Mouse (Mus musculus) hindbrain, postnatal 0 days (tissue): ENCODE measurements around the gene Klhl32. TPM values are rescaled to one million over a fixed set of nuclear protein-coding genes. Genes with fewer than 3 reads are reported as not detected.
A peak's percentile ranks its signal among the peaks of the same experiment; 100 is the strongest.

Source experiments
- ATAC-seq: fragments of 200-750 bp; cut with Nextera tagmentation; 2 replicates; pipeline ENCODE4 v1.8.0; 2017; ENCODE audit warnings: mild to moderate bottlenecking, moderate TSS enrichment, moderate library complexity
- DNase-seq: peaks from one replicate; pipeline ENCODE4 v3.0.0-alpha.2; 2015; ENCODE audit warnings: low spot score
- H3K27ac ChIP-seq: fragments of 300-500 bp; sonication (generic); 2 replicates; pipeline ENCODE4 v1.5.1; 2014; ENCODE audit warnings: mild to moderate bottlenecking
- H3K27me3 ChIP-seq: fragments of 300-500 bp; sonication (generic); 2 replicates; pipeline ENCODE4 v1.6.1; 2014; ENCODE audit warnings: low read length, mixed read lengths; ENCODE audit not compliant: insufficient read depth
- H3K36me3 ChIP-seq: fragments of 300-500 bp; sonication (generic); 2 replicates; pipeline ENCODE4 v1.6.1; 2014; ENCODE audit warnings: low read length, mixed read lengths; ENCODE audit not compliant: insufficient read depth
- H3K4me1 ChIP-seq: fragments of 300-500 bp; sonication (generic); 2 replicates; pipeline ENCODE4 v1.6.1; 2014; ENCODE audit warnings: antibody characterized with exemption, low read length, mixed read lengths; ENCODE audit not compliant: insufficient read depth
- H3K4me2 ChIP-seq: fragments of 300-500 bp; sonication (generic); 2 replicates; pipeline ENCODE4 v1.6.1; 2014; ENCODE audit warnings: low read depth, mild to moderate bottlenecking, low read length, moderate library complexity, mixed read lengths
- H3K4me3 ChIP-seq: fragments of 300-500 bp; sonication (generic); 2 replicates; pipeline ENCODE4 v1.5.1; 2014; ENCODE audit warnings: low read length
- H3K9ac ChIP-seq: fragments of 300-500 bp; sonication (generic); replicated peaks from 2 replicates; pipeline ENCODE4 v1.6.1; 2014; ENCODE audit warnings: mild to moderate bottlenecking, low read length, moderate library complexity, mixed read lengths
- H3K9me3 ChIP-seq: fragments of 300-500 bp; sonication (generic); 2 replicates; pipeline ENCODE4 v1.6.1; 2016; ENCODE audit warnings: low read length, mixed read lengths
- CTCF ChIP-seq: IDR thresholded peaks from 2 replicates; pipeline ENCODE4 v1.5.1; 2016; ENCODE audit warnings: antibody characterized with exemption, control low read depth, low read depth
- WGBS: fragments of 180-500 bp; shearing (Covaris S2); extraction: QIAGEN DNeasy Blood & Tissue Kit; methylation state at CpG from one replicate; pipeline ENCODE4 v1.1.7; 2014; 5-methylcytosine and 5-hydroxymethylcytosine counted together
- polyA plus RNA-seq: library from polyadenylated mRNA; unstranded; fragments of >200 nt; fragmentation: Nextera tagmentation; extraction: Ambion mirVana; gene quantifications from 2 replicates; pipeline ENCODE4 v1.2.1, GENCODE M21; 2015
- total RNA-seq: library from RNA; depleted of rRNA; stranded (reverse); fragments of >200 nt; gene quantifications from 2 replicates; pipeline ENCODE4 v1.2.3, GENCODE M21; 2014

Gene Klhl32
- total and polyA plus RNA-seq, 2 experiments from 2014 or later: 31.3 to 37.9 TPM

DNA sequence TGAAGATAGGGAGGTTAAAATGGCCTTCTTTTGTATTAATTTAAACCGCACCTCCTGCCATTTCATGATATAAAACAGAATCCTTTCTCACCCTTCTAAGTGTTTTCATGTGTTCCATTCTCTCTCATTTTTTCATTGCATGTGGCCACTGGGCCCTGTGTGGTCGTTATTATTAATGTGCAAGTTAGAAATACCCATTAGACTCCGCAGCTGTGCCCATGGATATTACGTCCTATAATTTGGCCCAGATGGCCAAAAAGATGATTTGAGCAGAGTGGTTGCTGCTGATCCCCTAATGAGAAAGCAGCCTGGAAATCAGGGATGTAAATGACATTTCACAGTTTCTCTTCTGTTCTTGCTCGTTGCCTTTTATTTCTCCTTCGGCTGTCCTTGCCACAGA lies 12.4 kb downstream of the Klhl32 start:
- no peak overlapping the region for H3K4me2 ChIP-seq
- H3K4me1 ChIP-seq: no peaks in the 10 kb centered on the region; the same call in 1 of the 2 replicates
- ATAC-seq (0 out of 2 replicates have a peak, but pooled peaks have one; percentile 43), DNase-seq (peak; percentile 16)
- no peaks in the 10 kb centered on the region for H3K9me3 ChIP-seq
- no peak overlapping the region for H3K9ac ChIP-seq
- H3K27me3 ChIP-seq: no peaks in the 10 kb centered on the region
- H3K4me3 ChIP-seq: no peak overlapping the region
- WGBS: 47% methylated on average over 6 of the region's 6 CpGs
- no peak for TF ChIP-seq CTCF
- H3K36me3 ChIP-seq: no peaks in the 10 kb centered on the region
- no peak overlapping the region for H3K27ac ChIP-seq

DNA sequence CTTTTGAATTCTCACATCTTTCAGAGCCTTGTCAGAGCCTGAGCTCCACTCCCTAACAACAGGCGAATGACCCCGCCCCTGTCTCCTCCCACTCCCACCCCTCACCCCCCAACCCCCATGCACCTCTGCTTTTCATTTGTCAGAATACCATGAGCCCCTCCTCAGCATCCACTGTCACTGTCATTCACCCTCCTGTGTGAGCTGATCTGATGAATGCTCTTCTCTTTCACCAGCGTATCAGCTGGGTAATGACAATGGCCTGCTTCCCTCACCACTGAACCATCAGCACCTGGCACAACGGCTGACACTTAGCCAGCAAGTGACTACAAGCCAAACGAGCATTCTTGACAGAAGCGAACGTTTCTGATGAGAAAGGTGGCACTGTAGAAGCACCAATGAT lies 15.4 kb downstream of the Klhl32 start:
- H3K9me3 ChIP-seq: no peaks in the 10 kb centered on the region
- TF ChIP-seq CTCF: no peak
- no peaks in the 10 kb centered on the region for H3K36me3 ChIP-seq
- WGBS: 36% methylated on average over 7 of the region's 7 CpGs
- no peaks in the 10 kb centered on the region; the same call in 1 of the 2 replicates for H3K4me1 ChIP-seq
- H3K4me2 ChIP-seq: no peak overlapping the region
- H3K4me3 ChIP-seq: no peak overlapping the region
- H3K27me3 ChIP-seq: no peaks in the 10 kb centered on the region
- H3K9ac ChIP-seq: no peak overlapping the region
- DNase-seq (no peak), ATAC-seq (peak; percentile 25; the same call in 1 of the 2 replicates)
- H3K27ac ChIP-seq: no peak overlapping the region

DNA sequence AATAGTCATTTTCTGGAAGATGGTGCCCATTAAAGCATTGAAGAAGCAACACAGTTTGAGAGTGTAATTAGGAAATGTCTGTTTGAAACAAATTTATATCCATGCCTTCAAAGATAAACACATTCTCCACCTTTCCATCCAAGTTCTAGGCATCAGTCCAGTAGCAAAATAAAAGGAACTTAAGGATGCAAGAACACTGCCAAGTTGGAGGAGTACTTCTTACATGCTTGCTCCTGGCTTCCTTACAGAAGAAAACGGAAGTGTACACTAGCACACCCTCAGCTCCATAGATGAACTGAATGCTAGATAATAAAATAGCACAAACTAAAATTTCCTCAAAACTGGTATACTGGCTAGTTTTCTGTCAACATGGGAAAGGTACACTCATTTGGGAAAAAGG lies 42.6 kb downstream of the Klhl32 start:
- ATAC-seq (no peak), DNase-seq (no peak)
- H3K4me2 ChIP-seq: no peak overlapping the region
- no peak overlapping the region for H3K27ac ChIP-seq
- WGBS: 64% methylated on average over 1 of the region's 1 CpGs
- H3K4me3 ChIP-seq: no peak overlapping the region
- no peaks in the 10 kb centered on the region for H3K9me3 ChIP-seq
- H3K9ac ChIP-seq: no peak overlapping the region
- no peaks in the 10 kb centered on the region for H3K36me3 ChIP-seq
- no peaks in the 10 kb centered on the region for H3K27me3 ChIP-seq
- H3K4me1 ChIP-seq: no peaks in the 10 kb centered on the region
- TF ChIP-seq CTCF: no peak

DNA sequence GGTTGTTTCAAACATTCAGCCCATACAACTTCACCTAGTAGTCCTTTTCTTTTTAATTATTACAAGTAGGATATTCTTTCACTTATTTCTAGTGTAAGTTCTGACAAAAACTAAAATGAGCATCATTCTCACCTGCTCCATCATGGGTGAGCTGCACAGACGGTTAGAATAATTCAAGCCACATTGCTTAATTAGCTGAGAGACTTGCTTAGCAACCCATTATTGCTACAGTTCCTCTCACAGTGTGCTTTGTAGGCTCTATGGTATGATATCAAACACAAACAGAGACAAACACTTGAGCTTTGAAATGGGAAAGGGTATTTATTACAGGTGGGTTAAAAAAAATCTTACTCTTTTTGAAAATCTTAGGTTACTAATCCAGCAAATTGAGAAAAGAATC lies 49.0 kb downstream of the Klhl32 start:
- Histone ChIP-seq H3K36me3 (no peaks in the 10 kb centered on the region), H3K27me3 (no peaks in the 10 kb centered on the region), H3K27ac (no peak overlapping the region), H3K4me2 (no peak overlapping the region), H3K9ac (no peak overlapping the region), H3K4me3 (no peak overlapping the region), H3K4me1 (no peaks in the 10 kb centered on the region), H3K9me3 (no peaks in the 10 kb centered on the region)
- DNase-seq (no peak), ATAC-seq (no peak)
- no peak for TF ChIP-seq CTCF
- 10% methylated on average over 1 of the region's 1 CpGs for WGBS

DNA sequence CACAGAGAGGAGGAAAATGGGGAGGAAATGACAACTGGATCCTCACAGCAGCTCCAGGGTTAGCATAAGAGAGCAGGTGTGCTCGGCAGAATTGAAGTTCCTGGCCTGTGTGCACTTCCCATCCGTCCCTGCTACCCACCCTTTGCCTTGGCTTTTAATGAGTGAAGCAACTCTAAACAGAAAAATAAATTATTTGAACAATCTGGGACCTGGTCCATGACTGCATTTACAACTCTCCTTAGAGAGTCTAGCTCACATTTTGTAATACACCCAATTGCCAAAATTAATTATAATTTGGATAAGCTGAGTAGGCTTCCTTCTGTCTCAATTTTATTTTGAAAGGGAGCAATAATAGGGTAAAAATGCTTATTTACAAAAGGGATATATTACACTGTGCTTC lies 49.6 kb downstream of the Klhl32 start:
- DNase-seq: no peak
- H3K27me3 ChIP-seq: no peaks in the 10 kb centered on the region
- H3K36me3 ChIP-seq: no peaks in the 10 kb centered on the region
- no peak overlapping the region for H3K27ac ChIP-seq
- no peaks in the 10 kb centered on the region for H3K9me3 ChIP-seq
- peaks cover 2% of the 10 kb centered on the region; the same call in 1 of the 2 replicates for H3K4me1 ChIP-seq
- WGBS: 41% methylated on average over 2 of the region's 2 CpGs
- H3K9ac ChIP-seq: no peak overlapping the region
- ATAC-seq: no peak
- no peak overlapping the region for H3K4me3 ChIP-seq
- H3K4me2 ChIP-seq: no peak overlapping the region
- TF ChIP-seq CTCF: no peak

DNA sequence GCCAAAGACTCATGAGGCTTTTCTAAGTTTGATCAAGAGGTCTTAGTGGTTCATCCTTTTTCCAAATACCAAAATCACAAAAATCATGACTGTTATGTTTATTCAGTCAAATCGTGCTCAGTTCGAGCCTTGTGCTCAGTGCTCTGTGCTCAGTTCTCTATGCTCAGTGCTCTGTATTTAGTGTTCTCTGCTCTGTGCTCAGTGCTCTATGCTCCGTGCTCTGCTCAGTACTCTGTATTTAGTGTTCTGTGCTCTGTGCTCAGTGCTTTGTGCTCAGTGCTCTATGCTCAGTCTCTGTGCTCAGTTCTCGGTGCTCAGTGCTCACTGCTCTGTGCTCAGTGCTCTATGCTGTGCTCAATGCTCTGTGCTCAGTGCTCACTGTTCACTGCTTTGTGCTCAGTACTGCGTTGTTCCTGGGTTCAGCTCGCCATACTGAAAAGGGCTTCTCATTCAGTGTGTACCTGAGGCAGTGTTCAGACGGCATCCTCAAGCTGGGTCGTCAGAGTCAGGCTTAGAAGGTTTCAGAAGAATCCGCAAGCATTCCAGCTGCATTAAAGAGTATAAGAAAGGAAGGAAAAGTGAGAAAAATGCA lies 50.5 kb downstream of the Klhl32 start:
- Histone ChIP-seq H3K27ac (no peak overlapping the region), H3K9me3 (no peaks in the 10 kb centered on the region), H3K36me3 (no peaks in the 10 kb centered on the region), H3K27me3 (no peaks in the 10 kb centered on the region), H3K4me3 (no peak overlapping the region), H3K9ac (no peak overlapping the region), H3K4me1 (peaks cover 4% of the 10 kb centered on the region; the same call in 1 of the 2 replicates), H3K4me2 (no peak overlapping the region)
- DNase-seq (no peak), ATAC-seq (no peak)
- 90% methylated on average over 9 of the region's 9 CpGs for WGBS
- TF ChIP-seq CTCF: no peak

DNA sequence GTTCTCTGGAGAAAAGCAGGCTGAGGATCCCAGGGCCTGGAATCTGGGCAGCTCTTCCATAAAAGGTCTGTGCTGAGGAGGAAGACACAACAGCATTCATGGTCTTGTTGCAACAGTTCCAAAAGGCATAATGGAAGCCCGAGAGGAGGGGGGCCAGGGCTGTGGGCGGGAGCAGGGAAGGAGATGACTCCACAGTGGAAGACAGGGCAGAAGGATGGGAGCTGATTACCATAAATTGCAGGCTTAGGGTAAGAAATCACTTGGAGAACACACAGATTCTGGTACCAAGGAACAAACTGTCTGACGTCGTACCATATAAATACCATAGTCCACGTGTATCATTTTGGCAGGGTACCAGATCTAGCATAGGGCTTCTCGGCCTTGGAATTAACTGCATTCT lies 51.9 kb downstream of the Klhl32 start:
- Histone ChIP-seq H3K27ac (no peak overlapping the region), H3K9me3 (no peaks in the 10 kb centered on the region), H3K4me2 (no peak overlapping the region), H3K36me3 (no peaks in the 10 kb centered on the region), H3K4me3 (no peak overlapping the region), H3K4me1 (peaks cover 4% of the 10 kb centered on the region; the same call in 1 of the 2 replicates), H3K27me3 (no peaks in the 10 kb centered on the region), H3K9ac (no peak overlapping the region)
- TF ChIP-seq CTCF: no peak
- ATAC-seq (no peak), DNase-seq (no peak)
- WGBS: 75% methylated on average over 6 of the region's 6 CpGs
